Mouse (Mus musculus) heart, adult 18-20 months (tissue): ENCODE data around the gene Defb11. TPM values are rescaled to one million over a fixed set of nuclear protein-coding genes. Genes with fewer than 3 reads are reported as not detected.
"Not testable (repeated sequence)": the region's sequence is repeated elsewhere in the genome, so short reads cannot be mapped to it uniquely, and the experiment has no call there.

Experiments
- DNase-seq, 2 experiments: peaks; one replicate each; pipeline ENCODE4 v3.0.0; 2021 to 2022; ENCODE audit warnings: mixed read lengths in 1 of 2
- long read RNA-seq, 2 experiments: library from polyadenylated mRNA; stranded (forward); transcript quantifications; one replicate each; pipeline ENCODE4 v2.0.0; 2021
- total RNA-seq, 2 experiments: library from RNA; stranded (reverse); gene quantifications; 2 replicates each; pipeline ENCODE4 v1.2.3; 2021

Gene Defb11
- not detected for total RNA-seq
- long read RNA-seq, experiment 1: 0 reads
- long read RNA-seq, experiment 2: 0 reads

GRCm38 (mm10) chr8:21906290-21906689 lies at the start of gene Defb11:
Gene Defb11 (minus strand): TSS chr8:21906412.
- not testable (repeated sequence) for DNase-seq

- peak in 1 of 2 experiments; percentile 17 for DNase-seq
Observed at GRCm38 (mm10) chr8:21955321-21955720, 49.1 kb upstream of the Defb11 start.

- no peak for DNase-seq
Observed at GRCm38 (mm10) chr8:21947311-21948017, 41.3 kb upstream of the Defb11 start.

- no peak for DNase-seq
Observed at GRCm38 (mm10) chr8:21946462-21946861, 40.2 kb upstream of the Defb11 start, which contains the start of gene Defb13. Gene Defb13 (plus strand): TSS chr8:21946762.

- DNase-seq: not testable (repeated sequence)
Observed at GRCm38 (mm10) chr8:21938052-21938451, 31.8 kb upstream of the Defb11 start, which contains the start of gene Defb35. Gene Defb35 (plus strand): TSS chr8:21938352.

- no peak for DNase-seq
Observed at GRCm38 (mm10) chr8:21932610-21933009, 26.4 kb upstream of the Defb11 start, which contains the start of gene Defb15. Gene Defb15 (minus strand): TSS chr8:21932710.

- not testable (repeated sequence) for DNase-seq
Observed at GRCm38 (mm10) chr8:21930754-21931153, 24.5 kb upstream of the Defb11 start.

- DNase-seq: no peak
Observed at GRCm38 (mm10) chr8:21915625-21916024, 9.4 kb upstream of the Defb11 start.

GRCm38 (mm10) chr8:21912554-21912953 lies 6.3 kb upstream of the Defb11 start:
- DNase-seq: no peak

- DNase-seq: no peak
Observed at GRCm38 (mm10) chr8:21911931-21912330, 5.7 kb upstream of the Defb11 start.

- DNase-seq: not testable (repeated sequence)
Observed at GRCm38 (mm10) chr8:21885321-21885720, 20.9 kb downstream of the Defb11 start, which contains the start of gene Defb9. Gene Defb9 (minus strand): TSS chr8:21885421.

- DNase-seq: not testable (repeated sequence)
Observed at GRCm38 (mm10) chr8:21858586-21858985, 47.6 kb downstream of the Defb11 start, which contains the start of gene Defb10. Gene Defb10 (plus strand): TSS chr8:21858901.

Other genes with a start within 250 kb of the Defb11 start
- gene Defa34, start 240.6 kb downstream of the Defb11 start, total RNA-seq: not detected
- not detected for gene AY761184, start 202.8 kb downstream of the Defb11 start, total RNA-seq
- not detected for gene Defa24, start 171.9 kb downstream of the Defb11 start, total RNA-seq
- gene Defb50, start 82.9 kb downstream of the Defb11 start, total RNA-seq: not detected
- not detected for gene Defb2, start 66.5 kb downstream of the Defb11 start, total RNA-seq
- not detected for gene Defb10, start 47.5 kb downstream of the Defb11 start, total RNA-seq
- gene Defb9, start 21.0 kb downstream of the Defb11 start, total RNA-seq: not detected
- gene Defb15, start 26.3 kb upstream of the Defb11 start, total RNA-seq: not detected
- gene Defb35, start 31.9 kb upstream of the Defb11 start, total RNA-seq: not detected
- not detected for gene Defb13, start 40.4 kb upstream of the Defb11 start, total RNA-seq
- gene Fam90a1a, start 52.3 kb upstream of the Defb11 start, total RNA-seq: not detected
- not detected for gene Ccdc70, start 63.4 kb upstream of the Defb11 start, total RNA-seq
- gene Atp7b, start 153.9 kb upstream of the Defb11 start, total RNA-seq: under 1 TPM; 0.15 to 0.33 TPM
- gene Alg11, start 154.3 kb upstream of the Defb11 start, total RNA-seq: 1 to 10 TPM; 8.3 to 9.6 TPM
- gene Nek5, start 218.6 kb upstream of the Defb11 start, total RNA-seq: under 1 TPM in 1 of 2 experiments, not detected in 1; 0.33 TPM